Mouse (Mus musculus): ENCODE data around the gene Lcn8.
A peak's percentile ranks its signal among the peaks of the same experiment; 100 is the strongest.

Gene Lcn8

GRCm38 (mm10) chr2:25652902-25653301 lies at the start of gene Lcn8:
Gene Lcn8 (plus strand): TSS chr2:25653120.
- DNase-seq (ENCODE audit: low read depth, low spot score), result no peak

- DNase-seq (ENCODE audit: low read depth, low spot score), result peak; percentile 94
These were observed 44.9 kb upstream of the Lcn8 start, which contains the start of gene Rabl6 for GRCm38 (mm10) chr2:25607761-25608622. Gene Rabl6 (minus strand): TSS chr2:25608521.

- no peak for DNase-seq (ENCODE audit: low read depth, low spot score)
These were observed 44.2 kb upstream of the Lcn8 start for GRCm38 (mm10) chr2:25608671-25609070.

GRCm38 (mm10) chr2:25616398-25616797 lies 36.5 kb upstream of the Lcn8 start:
- no peak for DNase-seq (ENCODE audit: low read depth, low spot score)

GRCm38 (mm10) chr2:25617578-25617977 lies 35.3 kb upstream of the Lcn8 start, which contains the start of gene Ccdc183:
Gene Ccdc183 (minus strand): TSS chr2:25617678.
- no peak for DNase-seq (ENCODE audit: low read depth, low spot score)

- no peak for DNase-seq (ENCODE audit: low read depth, low spot score)
These were observed 32.5 kb upstream of the Lcn8 start for GRCm38 (mm10) chr2:25620386-25620785.

- DNase-seq (ENCODE audit: low read depth, low spot score), result no peak
These were observed 32.1 kb upstream of the Lcn8 start for GRCm38 (mm10) chr2:25620852-25621228.

GRCm38 (mm10) chr2:25621229-25622200 lies 31.4 kb upstream of the Lcn8 start, which contains the start of gene Tmem141:
Gene Tmem141 (minus strand): TSS chr2:25622005.
- peak; percentile 95 for DNase-seq (ENCODE audit: low read depth, low spot score)

GRCm38 (mm10) chr2:25625986-25626385 lies 26.9 kb upstream of the Lcn8 start:
- no peak for DNase-seq (ENCODE audit: low read depth, low spot score)

GRCm38 (mm10) chr2:25627811-25628210 lies 25.1 kb upstream of the Lcn8 start, which contains the start of gene Fcna:
Gene Fcna (minus strand): TSS chr2:25628030.
- no peak for DNase-seq (ENCODE audit: low read depth, low spot score)

- no peak for DNase-seq (ENCODE audit: low read depth, low spot score)
These were observed 24.2 kb upstream of the Lcn8 start for GRCm38 (mm10) chr2:25628738-25629137.

GRCm38 (mm10) chr2:25633616-25634015 lies 19.3 kb upstream of the Lcn8 start:
- DNase-seq (ENCODE audit: low read depth, low spot score), result no peak

- no peak for DNase-seq (ENCODE audit: low read depth, low spot score)
These were observed 18.9 kb upstream of the Lcn8 start for GRCm38 (mm10) chr2:25634046-25634445.

- DNase-seq (ENCODE audit: low read depth, low spot score), result peak; percentile 59
These were observed 13.0 kb upstream of the Lcn8 start for GRCm38 (mm10) chr2:25639890-25640289.

GRCm38 (mm10) chr2:25654502-25654901 lies 1.6 kb downstream of the Lcn8 start:
- no peak for DNase-seq (ENCODE audit: low read depth, low spot score)

- DNase-seq (ENCODE audit: low read depth, low spot score), result no peak
These were observed 3.8 kb downstream of the Lcn8 start for GRCm38 (mm10) chr2:25656691-25657090.

- DNase-seq (ENCODE audit: low read depth, low spot score), result no peak
These were observed 4.3 kb downstream of the Lcn8 start for GRCm38 (mm10) chr2:25657246-25657645.

- DNase-seq (ENCODE audit: low read depth, low spot score), result no peak
These were observed 4.7 kb downstream of the Lcn8 start, which contains the start of gene Lcn5 for GRCm38 (mm10) chr2:25657652-25658051. Gene Lcn5 (plus strand): TSS chr2:25657952.

GRCm38 (mm10) chr2:25660279-25660678 lies 7.4 kb downstream of the Lcn8 start:
- DNase-seq (ENCODE audit: low read depth, low spot score), result no peak

GRCm38 (mm10) chr2:25661245-25661970 lies 8.5 kb downstream of the Lcn8 start:
- DNase-seq (ENCODE audit: low read depth, low spot score), result no peak

- DNase-seq (ENCODE audit: low read depth, low spot score), result peak; percentile 82
These were observed 10.6 kb downstream of the Lcn8 start for GRCm38 (mm10) chr2:25663511-25663910.

Data from A20 (cell line).